Mouse (Mus musculus): ENCODE measurements around the gene Poldip2. TPM values are rescaled to one million over a fixed set of nuclear protein-coding genes. Genes with fewer than 3 reads are reported as not detected.

The Poldip2 gene
- polyA plus RNA-seq, 1 experiment from 2014 or later, result 144 TPM

- H3K36me3 ChIP-seq (ENCODE audit: control insufficient read depth, insufficient read depth, low read length), result no peaks in the 10 kb centered on the region
- ATAC-seq (replicated peaks; ENCODE audit: low FRiP score) (no peak), DNase-seq (ENCODE audit: low spot score) (no peak)
- WGBS, result 94% methylated on average over 7 of the region's 7 CpGs
- no peak overlapping the region for H3K4me2 ChIP-seq (ENCODE audit: low read depth, low read length, severe bottlenecking)
- no peaks in the 10 kb centered on the region; the same call in 1 of the 2 replicates for H3K4me1 ChIP-seq (replicated peaks; ENCODE audit: control insufficient read depth, insufficient read depth, low read length)
- no peaks in the 10 kb centered on the region for H3K9me3 ChIP-seq (ENCODE audit: control insufficient read depth, low read length)
- no peak overlapping the region for H3K27ac ChIP-seq (ENCODE audit: low read depth, low read length)
- H3K9ac ChIP-seq (ENCODE audit: low read length), result no peak overlapping the region
- no peaks in the 10 kb centered on the region for H3K27me3 ChIP-seq (ENCODE audit: control insufficient read depth, insufficient read depth, low read length)
- no peak overlapping the region for H3K4me3 ChIP-seq (ENCODE audit: low read depth, low read length)
Observed at GRCm38 (mm10) chr11:78544449-78545111, 32.6 kb downstream of the Poldip2 start.

DNA sequence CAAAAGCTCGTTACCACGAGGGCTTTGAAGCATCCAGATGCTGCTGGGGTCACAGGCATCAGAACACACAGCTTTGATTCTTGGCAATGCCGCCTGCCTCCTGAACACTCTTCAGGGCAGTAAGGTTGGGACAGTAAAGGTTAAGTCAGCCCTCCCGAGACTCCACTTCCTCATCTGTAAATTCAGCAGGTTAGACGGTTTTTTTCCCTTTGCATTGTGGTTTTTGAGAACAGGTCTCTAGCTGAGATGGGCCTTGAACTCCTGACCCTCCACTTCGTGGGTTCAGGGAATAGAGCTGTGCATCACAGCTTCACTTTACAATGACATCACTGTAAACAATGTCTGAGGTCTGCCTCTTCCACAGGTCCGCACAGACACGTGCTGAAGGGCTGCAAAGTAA, 33.2 kb downstream of the Poldip2 start:
- Histone ChIP-seq H3K4me2 (ENCODE audit: low read depth, low read length, severe bottlenecking) (no peak overlapping the region), H3K4me3 (ENCODE audit: low read depth, low read length) (no peak overlapping the region), H3K27me3 (ENCODE audit: control insufficient read depth, insufficient read depth, low read length) (no peaks in the 10 kb centered on the region), H3K9me3 (ENCODE audit: control insufficient read depth, low read length) (no peaks in the 10 kb centered on the region), H3K36me3 (ENCODE audit: control insufficient read depth, insufficient read depth, low read length) (no peaks in the 10 kb centered on the region), H3K9ac (ENCODE audit: low read length) (no peak overlapping the region), H3K27ac (ENCODE audit: low read depth, low read length) (no peak overlapping the region), H3K4me1 (replicated peaks; ENCODE audit: control insufficient read depth, insufficient read depth, low read length) (no peaks in the 10 kb centered on the region; the same call in 1 of the 2 replicates)
- ATAC-seq (replicated peaks; ENCODE audit: low FRiP score), result no peak
- WGBS, result 81% methylated on average over 8 of the region's 8 CpGs
- no peak for DNase-seq (ENCODE audit: low spot score)

DNA sequence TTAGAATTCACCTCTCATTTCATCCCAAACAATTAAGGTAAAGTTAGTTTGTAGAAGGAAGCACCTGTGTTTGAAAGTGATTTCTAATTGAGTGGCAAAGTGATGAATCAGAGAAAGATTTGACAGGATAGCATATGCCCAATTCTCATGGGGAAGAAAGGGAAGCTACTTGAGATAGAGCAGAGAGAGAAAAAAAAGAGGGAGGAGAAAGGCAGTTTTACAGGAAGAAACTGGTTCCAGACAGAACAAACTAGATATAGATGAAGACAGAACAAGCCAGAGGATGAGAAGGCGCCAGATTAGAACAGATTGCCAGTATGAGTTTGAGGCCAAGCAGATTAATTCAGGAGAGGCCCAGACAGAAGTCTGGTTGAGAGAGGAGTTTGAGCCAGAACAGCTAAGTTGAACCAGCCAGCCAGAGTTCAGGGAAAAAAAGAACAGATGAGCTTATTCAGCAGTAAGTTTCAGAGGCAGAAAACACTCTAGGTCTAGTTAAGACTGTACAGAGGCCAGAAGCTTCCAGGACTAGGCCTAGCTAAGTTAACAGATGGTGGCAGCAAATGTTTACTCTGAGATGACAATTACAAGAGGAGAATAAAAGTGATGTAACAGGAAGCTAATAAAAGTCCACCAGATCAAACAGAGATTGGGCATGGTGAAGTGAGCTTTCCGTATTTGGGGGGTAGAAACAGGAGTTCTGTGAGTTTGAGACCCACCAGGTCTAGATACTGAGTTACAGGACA, 35.9 kb downstream of the Poldip2 start:
- 84% methylated on average over 2 of the region's 2 CpGs for WGBS
- H3K27me3 ChIP-seq (ENCODE audit: control insufficient read depth, insufficient read depth, low read length), result no peaks in the 10 kb centered on the region

DNA sequence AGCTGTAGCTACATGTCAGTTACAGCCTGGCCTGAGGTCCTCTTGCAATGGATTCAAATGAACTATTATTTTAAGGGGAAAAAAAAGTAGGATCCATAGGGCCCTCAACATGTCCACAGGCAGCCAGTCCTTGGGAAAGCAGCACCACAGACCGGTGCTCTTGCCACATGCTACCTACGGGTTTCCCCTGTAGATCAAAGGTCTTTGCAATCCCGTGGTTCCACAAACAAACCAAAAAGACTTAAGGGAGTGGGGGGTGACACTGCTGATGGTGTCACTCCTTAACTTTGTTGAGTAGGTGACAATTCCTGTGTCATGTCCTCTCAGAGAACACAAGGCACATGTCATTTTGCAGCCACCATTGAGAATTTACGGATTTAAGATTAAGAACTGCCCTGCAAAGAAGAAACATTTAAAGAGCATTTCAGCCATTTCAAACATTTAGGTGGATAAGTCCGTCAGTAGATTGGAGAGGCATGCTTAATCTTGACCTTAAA, 37.5 kb downstream of the Poldip2 start:
- H3K4me2 ChIP-seq (ENCODE audit: low read depth, low read length, severe bottlenecking), result peak overlapping the region; percentile 79
- no peak overlapping the region for H3K27ac ChIP-seq (ENCODE audit: low read depth, low read length)
- H3K4me3 ChIP-seq (ENCODE audit: low read depth, low read length), result peak overlapping the region; percentile 53
- no peak for ATAC-seq (replicated peaks; ENCODE audit: low FRiP score)
- H3K9ac ChIP-seq (ENCODE audit: low read length), result peak overlapping the region; percentile 82
- no peaks in the 10 kb centered on the region for H3K36me3 ChIP-seq (ENCODE audit: control insufficient read depth, insufficient read depth, low read length)
- 16% methylated on average over 5 of the region's 5 CpGs for WGBS
- no peaks in the 10 kb centered on the region for H3K9me3 ChIP-seq (ENCODE audit: control insufficient read depth, low read length)
- DNase-seq (ENCODE audit: low spot score), result no peak
- no peaks in the 10 kb centered on the region for H3K27me3 ChIP-seq (ENCODE audit: control insufficient read depth, insufficient read depth, low read length)
- peaks cover 3% of the 10 kb centered on the region; the same call in 1 of the 2 replicates for H3K4me1 ChIP-seq (replicated peaks; ENCODE audit: control insufficient read depth, insufficient read depth, low read length)

More for the DNA sequence above, 35.9 kb downstream of the Poldip2 start:
- H3K4me2 ChIP-seq (ENCODE audit: low read depth, low read length, severe bottlenecking), result no peak overlapping the region
- H3K4me1 ChIP-seq (replicated peaks; ENCODE audit: control insufficient read depth, insufficient read depth, low read length), result peaks cover 3% of the 10 kb centered on the region; the same call in 1 of the 2 replicates
- no peak overlapping the region for H3K27ac ChIP-seq (ENCODE audit: low read depth, low read length)
- no peak for ATAC-seq (replicated peaks; ENCODE audit: low FRiP score)
- DNase-seq (ENCODE audit: low spot score), result no peak
- H3K4me3 ChIP-seq (ENCODE audit: low read depth, low read length), result no peak overlapping the region
- H3K36me3 ChIP-seq (ENCODE audit: control insufficient read depth, insufficient read depth, low read length), result no peaks in the 10 kb centered on the region
- H3K9me3 ChIP-seq (ENCODE audit: control insufficient read depth, low read length), result no peaks in the 10 kb centered on the region
- H3K9ac ChIP-seq (ENCODE audit: low read length), result no peak overlapping the region; the same call in 1 of the 2 replicates

DNA sequence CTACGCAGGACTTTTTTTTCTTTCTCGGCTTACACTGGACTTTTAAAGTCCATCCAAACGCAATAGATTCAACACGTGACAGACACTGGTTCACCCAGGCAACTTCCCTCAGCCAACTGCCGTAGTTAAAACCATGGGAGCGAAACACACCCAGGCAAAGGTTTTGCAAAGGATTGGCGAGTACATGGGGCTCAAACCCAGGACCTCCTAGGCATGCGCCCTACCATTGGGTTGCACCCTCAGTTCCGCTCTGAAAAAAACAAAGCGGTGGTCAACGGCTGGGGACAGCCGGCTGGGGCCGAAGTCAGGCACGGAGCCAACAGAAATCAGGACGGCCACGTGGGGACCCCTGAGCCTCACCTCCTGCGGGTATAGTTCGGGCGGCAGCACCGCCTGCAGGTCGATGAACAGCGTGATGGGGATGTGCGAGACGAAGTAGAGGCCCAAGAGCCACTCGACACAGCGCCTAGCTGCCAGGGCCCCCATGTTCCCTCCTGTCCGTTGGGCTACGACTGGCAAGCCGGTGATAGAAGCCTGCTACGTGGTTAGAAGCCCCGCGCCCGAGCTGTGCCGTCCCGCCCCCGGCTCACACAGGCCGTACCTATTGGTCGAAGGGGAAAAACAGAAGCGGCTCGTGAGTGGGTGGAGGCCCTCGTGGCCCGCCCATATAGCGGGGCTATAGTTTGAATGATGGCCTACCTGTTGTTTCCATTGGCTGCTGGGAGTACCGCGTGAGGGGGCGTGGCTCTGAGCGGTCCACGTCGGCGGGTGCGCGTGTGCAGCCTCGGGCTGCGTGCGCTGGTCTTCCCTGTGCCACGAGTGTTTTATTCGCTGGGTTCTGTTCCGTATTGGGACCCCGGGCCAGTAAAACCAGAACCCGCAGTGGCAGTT, 38.4 kb downstream of the Poldip2 start, which contains the start of gene Tmem97:
Tmem97 (minus strand) TSS at position 610 of the 891 bp plus-strand sequence.
- Histone ChIP-seq H3K4me2 (ENCODE audit: low read depth, low read length, severe bottlenecking) (peak within 1 kb of the TSS; percentile 79), H3K27me3 (ENCODE audit: control insufficient read depth, insufficient read depth, low read length) (no peaks in the 10 kb centered on the region), H3K27ac (ENCODE audit: low read depth, low read length) (peak within 1 kb of the TSS; percentile 70), H3K9me3 (ENCODE audit: control insufficient read depth, low read length) (no peaks in the 10 kb centered on the region), H3K36me3 (ENCODE audit: control insufficient read depth, insufficient read depth, low read length) (no peaks in the 10 kb centered on the region), H3K4me3 (ENCODE audit: low read depth, low read length) (peak within 1 kb of the TSS; percentile 53), H3K9ac (ENCODE audit: low read length) (peak within 1 kb of the TSS; percentile 82), H3K4me1 (replicated peaks; ENCODE audit: control insufficient read depth, insufficient read depth, low read length) (peaks cover 3% of the 10 kb centered on the region; the same call in 1 of the 2 replicates)
- peak; percentile 100 for ATAC-seq (replicated peaks; ENCODE audit: low FRiP score)
- WGBS, result under 1% methylated on average over 60 of the region's 60 CpGs
- peak; percentile 98 for DNase-seq (ENCODE audit: low spot score)

DNA sequence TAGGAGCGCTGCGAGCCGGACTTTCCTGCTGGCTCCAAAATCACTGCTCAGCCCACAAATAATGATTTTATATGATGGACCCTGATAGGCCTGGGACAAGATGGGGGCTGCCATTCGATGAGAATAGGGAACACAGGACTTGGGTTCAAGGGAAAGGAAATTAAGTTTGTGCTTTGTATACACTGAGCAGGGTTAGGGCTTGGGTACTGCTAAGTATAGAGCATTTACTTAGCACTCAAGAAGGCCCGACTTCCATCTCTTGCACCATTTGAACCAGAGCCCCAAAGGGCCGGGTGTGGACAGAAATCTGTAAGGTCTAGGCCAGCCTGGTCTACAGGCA, 39.0 kb downstream of the Poldip2 start:
- no peaks in the 10 kb centered on the region for H3K27me3 ChIP-seq (ENCODE audit: control insufficient read depth, insufficient read depth, low read length)
- H3K36me3 ChIP-seq (ENCODE audit: control insufficient read depth, insufficient read depth, low read length), result no peaks in the 10 kb centered on the region
- DNase-seq (ENCODE audit: low spot score) (no peak), ATAC-seq (replicated peaks; ENCODE audit: low FRiP score) (peak; percentile 51)
- peak overlapping the region; percentile 53 for H3K4me3 ChIP-seq (ENCODE audit: low read depth, low read length)
- H3K4me2 ChIP-seq (ENCODE audit: low read depth, low read length, severe bottlenecking), result peak overlapping the region; percentile 79
- H3K9me3 ChIP-seq (ENCODE audit: control insufficient read depth, low read length), result no peaks in the 10 kb centered on the region
- 32% methylated on average over 6 of the region's 6 CpGs for WGBS
- H3K27ac ChIP-seq (ENCODE audit: low read depth, low read length), result peak overlapping the region; percentile 70
- peak overlapping the region; percentile 70 for H3K9ac ChIP-seq (ENCODE audit: low read length)
- H3K4me1 ChIP-seq (replicated peaks; ENCODE audit: control insufficient read depth, insufficient read depth, low read length), result peaks cover 3% of the 10 kb centered on the region; the same call in 1 of the 2 replicates

GRCm38 (mm10) chr11:78555623-78556022, 43.6 kb downstream of the Poldip2 start:
- H3K27me3 ChIP-seq (ENCODE audit: control insufficient read depth, insufficient read depth, low read length), result no peaks in the 10 kb centered on the region
- no peak overlapping the region for H3K4me3 ChIP-seq (ENCODE audit: low read depth, low read length)
- ATAC-seq (replicated peaks; ENCODE audit: low FRiP score) (no peak), DNase-seq (ENCODE audit: low spot score) (peak; percentile 22)
- no peaks in the 10 kb centered on the region for H3K36me3 ChIP-seq (ENCODE audit: control insufficient read depth, insufficient read depth, low read length)
- 0 out of 2 replicates have a peak, but pooled peaks cover 3% of the 10 kb centered on the region for H3K4me1 ChIP-seq (replicated peaks; ENCODE audit: control insufficient read depth, insufficient read depth, low read length)
- H3K4me2 ChIP-seq (ENCODE audit: low read depth, low read length, severe bottlenecking), result no peak overlapping the region
- 90% methylated on average over 3 of the region's 3 CpGs for WGBS
- H3K9me3 ChIP-seq (ENCODE audit: control insufficient read depth, low read length), result no peaks in the 10 kb centered on the region
- H3K9ac ChIP-seq (ENCODE audit: low read length), result no peak overlapping the region
- no peak overlapping the region for H3K27ac ChIP-seq (ENCODE audit: low read depth, low read length)

GRCm38 (mm10) chr11:78556070-78556469, 44.1 kb downstream of the Poldip2 start:
- H3K36me3 ChIP-seq (ENCODE audit: control insufficient read depth, insufficient read depth, low read length), result no peaks in the 10 kb centered on the region
- H3K4me2 ChIP-seq (ENCODE audit: low read depth, low read length, severe bottlenecking), result no peak overlapping the region
- 0 out of 2 replicates have a peak, but pooled peaks cover 2% of the 10 kb centered on the region for H3K4me1 ChIP-seq (replicated peaks; ENCODE audit: control insufficient read depth, insufficient read depth, low read length)
- H3K27ac ChIP-seq (ENCODE audit: low read depth, low read length), result no peak overlapping the region
- WGBS, result 74% methylated on average over 4 of the region's 4 CpGs
- no peaks in the 10 kb centered on the region for H3K9me3 ChIP-seq (ENCODE audit: control insufficient read depth, low read length)
- H3K9ac ChIP-seq (ENCODE audit: low read length), result no peak overlapping the region
- DNase-seq (ENCODE audit: low spot score) (peak; percentile 28), ATAC-seq (replicated peaks; ENCODE audit: low FRiP score) (no peak)
- H3K4me3 ChIP-seq (ENCODE audit: low read depth, low read length), result no peak overlapping the region
- H3K27me3 ChIP-seq (ENCODE audit: control insufficient read depth, insufficient read depth, low read length), result no peaks in the 10 kb centered on the region

Data from forebrain, embryonic 11.5 days (tissue).